Mouse (Mus musculus): ENCODE data around the gene D3Ertd751e.

The D3Ertd751e gene

DNA sequence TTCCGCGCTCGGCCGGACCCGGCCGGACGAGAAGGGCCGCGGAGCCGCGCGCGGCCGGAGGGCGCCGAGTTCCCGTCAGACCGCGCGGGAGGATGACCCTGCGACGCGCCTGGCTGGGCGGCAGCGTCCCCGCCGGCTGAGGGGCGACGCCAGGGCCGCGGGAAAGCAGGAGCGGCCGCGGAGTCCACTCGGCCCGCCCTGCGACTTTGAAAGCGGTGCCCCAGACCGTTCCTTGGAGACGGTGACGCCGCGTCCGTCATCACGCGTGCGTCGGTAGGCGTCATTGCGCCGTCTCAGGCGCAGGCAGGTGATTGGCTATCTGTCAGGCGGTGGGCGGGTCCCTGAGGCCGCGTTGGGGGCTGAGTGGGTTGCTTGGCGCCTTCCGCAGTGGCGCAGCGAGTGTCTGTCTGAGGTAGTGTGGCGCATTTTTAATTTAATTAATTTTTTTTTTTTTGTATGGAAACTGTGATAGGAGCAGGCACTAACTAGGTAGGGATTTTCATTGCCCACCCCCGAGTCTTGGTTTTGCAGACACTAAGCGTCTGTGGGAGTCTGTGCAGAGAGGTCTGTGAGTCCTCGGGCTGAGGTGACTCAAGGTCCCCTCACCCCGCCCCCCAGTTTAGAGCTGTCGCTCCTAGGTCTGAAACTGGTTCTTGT lies at the start of gene D3Ertd751e, which contains the start of gene Sclt1:
D3Ertd751e (plus strand) TSS at position 334 of the 657 bp plus-strand sequence.
Sclt1 (minus strand) TSS at position 237 of the 657 bp plus-strand sequence.
- peak; percentile 96 for DNase-seq

- no peak for DNase-seq
Observed at GRCm38 (mm10) chr3:41695681-41696080, 46.7 kb upstream of the D3Ertd751e start.

GRCm38 (mm10) chr3:41741601-41742277 lies 672 bp upstream of the D3Ertd751e start:
- peak; percentile 4 for DNase-seq

DNA sequence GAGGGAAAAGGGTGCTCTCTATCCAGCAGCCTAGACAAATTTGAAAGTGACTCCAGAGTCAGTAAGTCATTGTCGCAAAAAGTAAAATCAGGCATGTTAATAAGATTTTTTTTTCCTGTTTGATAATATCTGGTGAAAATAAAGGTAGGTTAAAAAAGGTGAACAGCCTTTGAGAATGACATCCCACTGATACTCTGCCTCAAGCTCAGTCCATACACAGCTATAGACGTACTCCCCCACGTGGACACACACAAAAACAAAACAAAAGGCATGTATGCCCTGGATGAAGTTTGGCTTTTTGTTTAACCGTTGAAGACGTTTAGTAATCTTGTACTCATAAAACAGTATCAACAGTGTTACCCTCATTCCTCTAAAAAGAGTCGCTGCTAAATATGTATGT lies 1.0 kb downstream of the D3Ertd751e start:
- no peak for DNase-seq

GRCm38 (mm10) chr3:41754556-41754955 lies 12.1 kb downstream of the D3Ertd751e start:
- no peak for DNase-seq

- no peak for DNase-seq
Observed at GRCm38 (mm10) chr3:41762091-41762490, 19.7 kb downstream of the D3Ertd751e start.

DNA sequence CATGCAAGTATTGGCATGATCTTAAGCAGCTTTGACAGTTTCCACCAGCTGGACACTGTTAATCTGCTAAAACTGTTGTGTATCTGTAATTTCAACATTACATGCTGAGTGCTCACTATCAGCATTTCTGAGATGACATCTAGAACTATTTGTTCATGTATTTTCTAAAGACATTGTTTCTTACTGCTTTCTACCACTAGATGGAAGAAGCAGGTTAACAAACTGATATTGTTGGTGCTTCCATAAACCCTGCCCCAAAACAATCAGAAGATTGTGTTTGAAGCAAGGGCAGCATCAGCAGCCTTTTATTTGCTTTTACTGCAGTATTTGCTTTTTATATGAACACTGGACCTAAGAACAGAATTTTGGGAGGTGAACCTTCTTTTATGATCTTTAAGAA lies 70.0 kb downstream of the D3Ertd751e start:
- DNase-seq = no peak
